Mouse (Mus musculus): Measurements from ENCODE around the gene Cdc42ep4.

DNA sequence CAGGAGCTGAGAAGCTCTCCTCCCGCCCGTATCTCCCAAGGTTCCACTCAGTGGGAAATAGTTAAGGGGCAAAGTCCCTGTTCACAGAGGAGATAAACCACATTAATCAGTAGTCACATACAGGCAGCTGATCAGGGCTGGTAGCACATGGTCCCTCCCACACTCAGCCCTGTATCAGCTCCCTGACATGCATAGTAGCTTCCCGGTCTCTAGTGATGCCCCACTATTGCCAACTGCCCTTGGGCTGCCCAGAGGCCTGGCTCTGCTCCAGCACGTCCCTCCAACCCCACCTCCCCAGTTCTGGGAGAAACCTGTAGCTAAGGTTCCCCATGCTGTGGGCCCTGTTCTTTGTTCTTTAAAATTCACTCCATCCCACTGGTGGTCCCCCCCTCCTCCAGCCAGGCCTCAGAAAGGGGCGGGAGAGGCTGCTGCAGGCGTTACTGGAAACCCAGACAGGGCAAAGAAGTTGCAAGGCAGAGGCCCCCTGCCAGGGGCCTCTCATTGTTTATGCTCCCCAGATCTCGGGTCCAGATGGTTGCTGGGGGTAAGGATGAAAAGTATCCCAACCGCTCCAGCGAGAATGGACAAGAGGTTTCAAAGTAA lies 1.8 kb downstream of the Cdc42ep4 start:
- TF ChIP-seq CTCF (IDR thresholded peaks at IDR 0.05; ENCODE audit: low read depth, low read length): no peak
- peak; percentile 64; the same call in 1 of the 2 replicates for TF ChIP-seq EP300 (IDR thresholded peaks at IDR 0.05; ENCODE audit: insufficient read depth, low read depth, low read length)
- TF ChIP-seq POLR2A (IDR thresholded peaks at IDR 0.05; ENCODE audit: insufficient read depth, low read length): no peak

Data from ES-Bruce4 (cell line).